Mouse (Mus musculus) ES-CJ7 (cell line): Measurements from ENCODE around the gene Cacna1c.

Experiments used
- DNase-seq: peaks from one replicate; pipeline ENCODE4 v3.0.0; 2011; ENCODE audit warnings: low read depth, low spot score

The Cacna1c gene

GRCm38 (mm10) chr6:119013168-119014098 is 182.8 kb downstream of the Cacna1c start:
- DNase-seq = no peak

DNA sequence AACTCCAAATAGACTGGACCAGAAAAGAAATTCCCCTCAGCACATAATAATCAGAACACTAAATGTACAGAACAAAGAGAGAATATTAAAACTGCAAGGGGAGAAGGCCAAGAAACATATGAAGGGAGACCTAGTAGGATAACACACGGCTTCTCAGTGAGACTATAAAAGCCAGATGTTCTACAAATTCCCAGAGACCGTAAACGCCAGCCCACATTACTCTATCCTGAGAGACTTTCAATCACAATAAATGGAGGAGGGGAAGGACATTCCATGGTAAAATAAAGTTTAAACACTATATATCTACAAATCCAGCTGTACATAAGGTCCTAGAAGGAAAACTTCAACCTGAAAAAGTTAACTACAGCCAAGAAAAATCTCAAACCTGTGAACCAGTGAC is 185.3 kb downstream of the Cacna1c start:
- DNase-seq = no peak

DNA sequence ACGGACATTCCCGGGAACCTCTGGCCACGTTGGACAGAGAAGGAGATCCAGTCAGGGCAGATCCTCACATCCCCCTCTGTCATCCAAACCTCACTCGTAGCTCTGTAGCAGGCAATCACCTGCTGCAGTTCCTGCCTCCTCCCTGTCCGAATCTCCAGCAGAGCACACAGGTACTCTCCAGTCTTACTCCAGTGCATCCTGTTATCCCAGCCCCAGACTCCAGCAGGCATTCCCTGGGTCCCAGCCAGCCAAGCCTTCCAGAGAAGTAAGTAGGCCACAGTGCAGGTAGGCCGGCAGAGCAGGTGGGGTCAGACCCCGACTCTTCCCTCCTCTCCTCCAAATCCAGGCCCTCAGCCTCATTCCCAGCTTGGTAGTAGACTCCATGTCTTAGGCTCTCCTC is 186.7 kb downstream of the Cacna1c start:
- no peak for DNase-seq

GRCm38 (mm10) chr6:119008638-119009166 is 187.5 kb downstream of the Cacna1c start:
- DNase-seq = no peak

- DNase-seq = no peak
Observed at GRCm38 (mm10) chr6:119004596-119004995, 191.6 kb downstream of the Cacna1c start.

- no peak for DNase-seq
Observed at GRCm38 (mm10) chr6:119001442-119001841, 194.8 kb downstream of the Cacna1c start.

DNA sequence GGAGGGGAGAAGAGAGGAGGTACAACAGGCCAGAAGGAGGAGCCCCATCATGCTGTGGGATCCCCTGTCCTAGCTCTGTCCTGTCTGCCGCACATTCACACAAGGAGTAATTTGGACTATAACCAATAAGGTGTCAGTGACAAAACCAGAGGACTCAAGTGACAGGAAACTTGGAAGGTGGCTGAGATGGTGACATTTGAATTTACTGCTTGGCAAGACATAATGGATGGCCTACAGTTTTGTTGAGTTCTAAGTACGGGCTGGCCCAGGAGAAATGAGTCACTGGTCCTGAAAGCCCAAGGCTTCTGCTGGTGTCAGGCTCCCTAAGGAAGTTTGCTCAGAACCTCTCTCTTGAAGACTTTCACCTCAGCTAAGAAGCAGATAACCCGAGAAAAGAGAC is 196.0 kb downstream of the Cacna1c start:
- no peak for DNase-seq

- no peak for DNase-seq
Observed at GRCm38 (mm10) chr6:118999329-118999875, 196.8 kb downstream of the Cacna1c start.

- no peak for DNase-seq
Observed at GRCm38 (mm10) chr6:118997397-118997796, 198.8 kb downstream of the Cacna1c start.

GRCm38 (mm10) chr6:118994272-118995061 is 201.8 kb downstream of the Cacna1c start:
- no peak for DNase-seq

DNA sequence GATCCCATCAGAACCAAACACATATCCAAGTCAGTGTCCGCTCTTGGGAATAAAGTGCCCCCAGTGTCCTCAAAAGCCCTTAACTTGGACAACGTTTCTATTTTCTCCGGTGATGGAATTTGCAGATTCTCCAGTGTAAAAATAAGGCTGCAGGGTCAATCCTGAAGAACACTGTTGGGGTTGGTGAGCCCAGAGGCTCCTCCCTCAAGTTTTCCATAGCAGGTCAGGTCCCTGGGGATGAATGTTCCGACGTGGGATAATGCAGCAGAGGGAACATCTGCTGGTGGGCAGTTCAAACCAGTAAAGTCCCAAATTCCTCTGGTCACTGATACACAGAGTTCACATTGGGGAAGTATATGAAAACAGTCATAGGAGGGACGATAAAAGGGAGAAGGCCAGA is 203.8 kb downstream of the Cacna1c start:
- no peak for DNase-seq

DNA sequence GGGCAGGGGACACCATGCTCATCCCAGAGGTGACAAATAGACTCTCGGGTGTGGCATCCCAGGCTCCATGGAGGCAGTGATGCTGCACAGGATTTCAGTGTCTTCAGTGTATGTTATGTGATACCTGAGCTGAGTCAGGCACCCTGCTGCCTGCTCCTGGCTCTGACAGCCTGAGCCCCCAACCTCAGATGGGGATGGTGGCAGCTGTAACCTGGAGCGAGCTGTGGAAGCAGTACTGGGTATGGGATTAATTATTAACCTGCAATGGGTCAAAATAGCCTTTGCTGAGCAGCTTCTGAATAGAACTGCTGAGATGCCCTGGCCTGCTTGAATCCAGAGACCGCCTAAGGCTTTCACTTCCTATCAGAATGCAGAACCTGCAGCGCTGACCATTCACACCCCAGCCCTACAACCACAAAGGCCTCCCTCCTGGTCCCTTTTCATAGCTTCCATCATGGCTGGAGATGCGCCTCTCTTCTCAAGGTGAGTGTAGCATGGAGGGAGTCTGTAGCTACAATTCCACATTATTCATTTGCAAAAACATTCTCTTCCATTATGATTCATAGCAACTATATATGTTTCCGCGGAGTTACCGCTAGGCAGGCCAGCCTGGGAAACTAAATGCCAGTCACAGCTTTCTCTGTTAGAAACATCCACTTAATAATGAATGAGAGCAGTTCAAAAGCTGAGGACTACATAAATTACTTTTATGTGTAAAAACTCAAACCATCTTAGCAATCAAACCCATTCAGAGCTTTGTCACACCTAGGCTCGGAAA is 206.0 kb downstream of the Cacna1c start:
- no peak for DNase-seq

GRCm38 (mm10) chr6:118984181-118984901 is 211.9 kb downstream of the Cacna1c start:
- DNase-seq = no peak

- DNase-seq = no peak
Observed at GRCm38 (mm10) chr6:118983471-118984040, 212.7 kb downstream of the Cacna1c start.

DNA sequence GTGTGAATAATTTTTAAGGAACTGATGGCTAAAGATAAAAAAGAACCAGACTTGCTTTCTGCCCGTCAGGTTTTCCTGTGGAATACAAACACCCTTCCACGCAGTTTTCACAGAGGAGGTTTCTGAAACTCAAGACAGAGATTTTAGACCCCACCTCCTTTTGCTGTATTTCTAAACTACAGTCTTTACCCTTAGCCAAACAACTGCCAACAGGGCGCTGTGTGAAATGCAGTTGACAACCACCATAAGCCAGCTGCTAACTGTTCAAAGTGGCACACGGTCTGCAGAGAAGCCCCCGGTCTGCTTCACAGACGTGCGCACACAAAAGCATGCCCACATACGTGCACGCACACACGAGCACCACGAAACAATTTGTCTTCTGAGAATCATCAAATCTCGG is 216.0 kb downstream of the Cacna1c start:
- no peak for DNase-seq

DNA sequence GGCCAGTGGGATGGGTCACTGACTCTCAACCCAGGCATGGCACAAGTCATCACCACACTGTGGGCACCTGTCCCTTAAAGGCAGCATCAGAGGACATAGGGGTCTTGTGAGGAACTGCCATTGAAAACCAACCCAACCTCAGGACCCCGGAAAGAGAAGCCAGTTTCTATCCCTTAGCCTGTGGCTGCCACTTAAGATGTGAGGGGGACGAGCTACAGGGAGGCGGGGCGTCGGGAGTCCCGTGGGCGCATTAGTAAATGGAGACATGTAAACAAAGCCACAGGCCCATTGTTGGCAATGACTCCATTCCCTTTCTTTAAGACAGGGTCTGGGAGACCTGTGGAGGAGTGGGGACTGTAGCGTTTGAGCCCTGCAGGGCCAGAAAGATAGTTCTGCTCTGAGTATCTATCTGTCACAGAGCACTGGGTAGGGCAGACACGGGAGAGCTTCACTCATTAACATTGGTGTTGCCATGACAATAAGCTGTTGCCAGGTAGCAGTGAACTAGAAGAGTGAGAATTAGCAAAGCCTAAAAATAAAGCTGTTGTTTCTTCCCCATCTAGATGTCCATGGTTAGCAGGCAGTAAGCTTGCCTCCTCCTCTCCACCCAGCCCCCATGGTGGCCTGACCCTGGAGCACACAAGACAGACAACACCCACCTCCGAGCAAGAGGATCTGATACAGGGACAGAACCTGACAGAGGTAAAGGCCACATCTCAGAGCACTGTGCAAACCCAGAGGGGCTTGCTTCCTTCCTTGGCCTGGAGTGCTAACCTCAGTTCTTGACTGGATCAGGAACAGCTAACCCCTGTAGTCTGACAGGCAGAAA is 218.6 kb downstream of the Cacna1c start:
- no peak for DNase-seq

- no peak for DNase-seq
Observed at GRCm38 (mm10) chr6:118976617-118977016, 219.6 kb downstream of the Cacna1c start.

DNA sequence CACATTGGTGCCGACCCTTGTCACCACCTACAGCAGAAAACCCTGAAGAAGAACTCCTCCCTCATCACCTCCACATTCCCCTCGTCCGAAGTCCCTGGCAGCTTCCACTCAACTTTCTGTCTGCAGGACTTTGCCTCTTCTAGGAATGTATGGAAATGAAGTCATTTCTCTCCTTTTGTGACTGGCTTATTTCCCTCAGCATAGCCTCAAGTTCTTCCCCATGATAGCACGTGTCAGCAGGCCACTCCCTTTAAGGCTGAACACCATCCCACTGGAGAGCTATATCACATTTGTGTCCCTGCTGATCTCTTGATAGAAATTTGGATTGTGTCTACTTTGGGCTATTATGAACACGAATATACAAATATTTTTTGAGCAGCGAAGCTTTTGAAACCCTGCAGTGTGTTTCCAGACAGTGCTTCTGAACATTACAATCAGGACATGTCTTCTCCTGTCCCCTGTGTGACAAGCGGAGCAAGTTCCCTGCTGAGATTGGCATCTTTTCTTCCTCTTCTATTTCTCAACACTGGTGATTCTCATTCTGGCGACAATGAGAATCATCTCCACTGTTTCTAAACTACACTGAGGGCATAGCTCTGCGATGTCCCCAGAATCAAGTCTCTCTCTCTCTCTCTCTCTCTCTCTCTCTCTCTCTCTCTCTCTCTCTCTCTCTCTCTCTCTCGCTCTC is 224.2 kb downstream of the Cacna1c start:
- DNase-seq = no peak

- no peak for DNase-seq
Observed at GRCm38 (mm10) chr6:118968776-118969175, 227.4 kb downstream of the Cacna1c start.
